Mouse (Mus musculus) megakaryocyte, adult 5-6 weeks (primary cell): ENCODE results near the gene Fam173a. TPM values are rescaled to one million over a fixed set of nuclear protein-coding genes. Genes with fewer than 3 reads are reported as not detected.
"Not testable (repeated sequence)": the region's sequence is repeated elsewhere in the genome, so short reads cannot be mapped to it uniquely, and the experiment has no call there.

Experiments used
- ATAC-seq: 2 replicates; pipeline ENCODE4 v1.8.0; 2016; ENCODE audit warnings: mild to moderate bottlenecking, inconsistent platforms; ENCODE audit not compliant: poor library complexity, severe bottlenecking
- total RNA-seq, 2 experiments: library from RNA; stranded (forward) in 1 of 2; stranded (reverse) in 1 of 2; fragments of 153-499, 151-499 nt in 1 of 2; fragments of 221-1000, 200-1000 nt in 1 of 2; gene quantifications; 2 replicates each; pipeline versions ENCODE4 v1.2.3 to v1.2.4; 2015 to 2017

Fam173a gene
- total RNA-seq, 2 experiments from 2014 or later = 36.5 to 69.7 TPM

GRCm38 (mm10) chr17:25765886-25766285 is 26.8 kb downstream of the Fam173a start:
- ATAC-seq = no peak

GRCm38 (mm10) chr17:25762591-25762990 is 30.1 kb downstream of the Fam173a start:
- no peak for ATAC-seq

GRCm38 (mm10) chr17:25761561-25761970 is 31.1 kb downstream of the Fam173a start:
- no peak for ATAC-seq

- no peak for ATAC-seq
Measured at GRCm38 (mm10) chr17:25760148-25760547, 32.6 kb downstream of the Fam173a start.

- no peak for ATAC-seq
Measured at GRCm38 (mm10) chr17:25757691-25758090, 35.0 kb downstream of the Fam173a start.

- ATAC-seq = no peak
Measured at GRCm38 (mm10) chr17:25756378-25757242, 36.1 kb downstream of the Fam173a start.

GRCm38 (mm10) chr17:25755627-25756377 is 36.9 kb downstream of the Fam173a start:
- ATAC-seq = no peak

- no peak for ATAC-seq
Measured at GRCm38 (mm10) chr17:25755086-25755485, 37.6 kb downstream of the Fam173a start.

GRCm38 (mm10) chr17:25754241-25754640 is 38.5 kb downstream of the Fam173a start, which contains the start of gene Msln:
Msln (minus strand) TSS chr17:25754378.
- no peak for ATAC-seq

GRCm38 (mm10) chr17:25751446-25751845 is 41.3 kb downstream of the Fam173a start:
- ATAC-seq = no peak

- no peak for ATAC-seq
Measured at GRCm38 (mm10) chr17:25749314-25749713, 43.4 kb downstream of the Fam173a start.

- no peak for ATAC-seq
Measured at GRCm38 (mm10) chr17:25748238-25748637, 44.5 kb downstream of the Fam173a start.

GRCm38 (mm10) chr17:25744311-25744710 is 48.4 kb downstream of the Fam173a start:
- no peak for ATAC-seq

GRCm38 (mm10) chr17:25743831-25744230 is 48.9 kb downstream of the Fam173a start:
- ATAC-seq = no peak

- ATAC-seq = not testable (repeated sequence)
Measured at GRCm38 (mm10) chr17:25741471-25741870, 51.2 kb downstream of the Fam173a start.

Other genes starting within 250 kb of the Fam173a start
- gene Sox8, start 222.2 kb downstream of the Fam173a start, total RNA-seq (2015) = not detected in 2 replicates
- not detected in 2 replicates for gene Sox8, start 222.2 kb downstream of the Fam173a start, total RNA-seq (2017)
- gene Lmf1, start 213.8 kb downstream of the Fam173a start, total RNA-seq (2015) = 37.8 and 38.4 TPM in 2 replicates
- 16.7 and 17.0 TPM in 2 replicates for gene Lmf1, start 213.8 kb downstream of the Fam173a start, total RNA-seq (2017)
- gene Gng13, start 75.7 kb downstream of the Fam173a start, total RNA-seq (2015) = not detected in 2 replicates
- gene Gng13, start 75.7 kb downstream of the Fam173a start, total RNA-seq (2017) = not detected in 2 replicates
- 11.2 and 17.1 TPM in 2 replicates for gene Chtf18, start 65.5 kb downstream of the Fam173a start, total RNA-seq (2015)
- gene Chtf18, start 65.5 kb downstream of the Fam173a start, total RNA-seq (2017) = 19.9 and 21.8 TPM in 2 replicates
- 6.0 and 7.0 TPM in 2 replicates for gene Rpusd1, start 65.2 kb downstream of the Fam173a start, total RNA-seq (2015)
- 3.9 TPM in 2 replicates for gene Rpusd1, start 65.2 kb downstream of the Fam173a start, total RNA-seq (2017)
- 0.16 TPM in 1 of 2 replicates, not detected in the other for gene Mslnl, start 56.9 kb downstream of the Fam173a start, total RNA-seq (2015)
- gene Mslnl, start 56.9 kb downstream of the Fam173a start, total RNA-seq (2017) = not detected in 2 replicates
- not detected in 2 replicates for gene Msln, start 38.5 kb downstream of the Fam173a start, total RNA-seq (2015)
- gene Msln, start 38.5 kb downstream of the Fam173a start, total RNA-seq (2017) = not detected in 2 replicates
- gene Narfl, start 19.1 kb downstream of the Fam173a start, total RNA-seq (2015) = 11.6 and 14.5 TPM in 2 replicates
- gene Narfl, start 19.1 kb downstream of the Fam173a start, total RNA-seq (2017) = 12.8 and 28.3 TPM in 2 replicates
- 10.3 and 10.5 TPM in 2 replicates for gene Haghl, start 7.2 kb downstream of the Fam173a start, total RNA-seq (2015)
- gene Haghl, start 7.2 kb downstream of the Fam173a start, total RNA-seq (2017) = 10.7 and 15.9 TPM in 2 replicates
- gene Ccdc78, start 6.3 kb downstream of the Fam173a start, total RNA-seq (2015) = not detected in 2 replicates
- gene Ccdc78, start 6.3 kb downstream of the Fam173a start, total RNA-seq (2017) = 0.16 TPM in 1 of 2 replicates, not detected in the other
- gene AC134908.4, start 2.8 kb upstream of the Fam173a start, total RNA-seq (2015) = 0.69 and 7.2 TPM in 2 replicates
- not detected in 2 replicates for gene AC134908.4, start 2.8 kb upstream of the Fam173a start, total RNA-seq (2017)
- 2.6 and 3.2 TPM in 2 replicates for gene Metrn, start 4.2 kb upstream of the Fam173a start, total RNA-seq (2015)
- 8.3 and 11.2 TPM in 2 replicates for gene Metrn, start 4.2 kb upstream of the Fam173a start, total RNA-seq (2017)
- gene Fbxl16, start 16.2 kb upstream of the Fam173a start, total RNA-seq (2015) = not detected in 2 replicates
- gene Fbxl16, start 16.2 kb upstream of the Fam173a start, total RNA-seq (2017) = not detected in 2 replicates
- gene Wdr24, start 30.7 kb upstream of the Fam173a start, total RNA-seq (2015) = 4.6 and 6.9 TPM in 2 replicates
- gene Wdr24, start 30.7 kb upstream of the Fam173a start, total RNA-seq (2017) = 12.3 and 15.1 TPM in 2 replicates
- 6.0 and 7.7 TPM in 2 replicates for gene Jmjd8, start 36.0 kb upstream of the Fam173a start, total RNA-seq (2015)
- 10.6 and 14.4 TPM in 2 replicates for gene Jmjd8, start 36.0 kb upstream of the Fam173a start, total RNA-seq (2017)
- 48.4 and 54.7 TPM in 2 replicates for gene Stub1, start 40.5 kb upstream of the Fam173a start, total RNA-seq (2015)
- 62.6 and 67.6 TPM in 2 replicates for gene Stub1, start 40.5 kb upstream of the Fam173a start, total RNA-seq (2017)
- 0.98 and 1.4 TPM in 2 replicates for gene Rhbdl1, start 44.4 kb upstream of the Fam173a start, total RNA-seq (2015)
- 0.55 and 0.69 TPM in 2 replicates for gene Rhbdl1, start 44.4 kb upstream of the Fam173a start, total RNA-seq (2017)
- gene Gm20683, start 48.9 kb upstream of the Fam173a start, total RNA-seq (2015) = 0.07 TPM in 1 of 2 replicates, not detected in the other
- 0.33 TPM in 1 of 2 replicates, not detected in the other for gene Gm20683, start 48.9 kb upstream of the Fam173a start, total RNA-seq (2017)
- gene Rhot2, start 52.0 kb upstream of the Fam173a start, total RNA-seq (2015) = 14.0 and 15.6 TPM in 2 replicates
- gene Rhot2, start 52.0 kb upstream of the Fam173a start, total RNA-seq (2017) = 13.9 and 30.4 TPM in 2 replicates
- gene Wdr90, start 68.6 kb upstream of the Fam173a start, total RNA-seq (2015) = 17.3 and 19.3 TPM in 2 replicates
- 7.8 and 9.5 TPM in 2 replicates for gene Wdr90, start 68.6 kb upstream of the Fam173a start, total RNA-seq (2017)
- 1.8 and 3.5 TPM in 2 replicates for gene Mcrip2, start 75.9 kb upstream of the Fam173a start, total RNA-seq (2015)
- 3.1 and 4.1 TPM in 2 replicates for gene Mcrip2, start 75.9 kb upstream of the Fam173a start, total RNA-seq (2017)
- 18.9 and 20.3 TPM in 2 replicates for gene Mettl26, start 82.2 kb upstream of the Fam173a start, total RNA-seq (2015)
- gene Mettl26, start 82.2 kb upstream of the Fam173a start, total RNA-seq (2017) = 3.7 and 6.0 TPM in 2 replicates
- 1.0 and 1.6 TPM in 2 replicates for gene Wfikkn1, start 88.0 kb upstream of the Fam173a start, total RNA-seq (2015)
- gene Wfikkn1, start 88.0 kb upstream of the Fam173a start, total RNA-seq (2017) = 0.04 and 0.15 TPM in 2 replicates
- 7.9 and 12.8 TPM in 2 replicates for gene Rab40c, start 126.8 kb upstream of the Fam173a start, total RNA-seq (2015)
- gene Rab40c, start 126.8 kb upstream of the Fam173a start, total RNA-seq (2017) = 9.1 and 16.1 TPM in 2 replicates
- 44.2 and 45.2 TPM in 2 replicates for gene Pigq, start 152.0 kb upstream of the Fam173a start, total RNA-seq (2015)
- 33.8 and 36.5 TPM in 2 replicates for gene Pigq, start 152.0 kb upstream of the Fam173a start, total RNA-seq (2017)
- gene Nhlrc4, start 152.1 kb upstream of the Fam173a start, total RNA-seq (2015) = not detected in 2 replicates
- not detected in 2 replicates for gene Nhlrc4, start 152.1 kb upstream of the Fam173a start, total RNA-seq (2017)
- not detected in 2 replicates for gene A930017K11Rik, start 159.7 kb upstream of the Fam173a start, total RNA-seq (2015)
- not detected in 2 replicates for gene A930017K11Rik, start 159.7 kb upstream of the Fam173a start, total RNA-seq (2017)
- gene Capn15, start 192.9 kb upstream of the Fam173a start, total RNA-seq (2015) = 9.1 and 10.4 TPM in 2 replicates
- 3.5 and 3.7 TPM in 2 replicates for gene Capn15, start 192.9 kb upstream of the Fam173a start, total RNA-seq (2017)